Mouse (Mus musculus): ENCODE measurements at regions not wholly inside any gene's neighbourhood (a gene's known extent, or its start where the extent isn't known, plus 50 kb on each side); places are given as distances from the start of the nearest gene placed in this dataset.

DNA sequence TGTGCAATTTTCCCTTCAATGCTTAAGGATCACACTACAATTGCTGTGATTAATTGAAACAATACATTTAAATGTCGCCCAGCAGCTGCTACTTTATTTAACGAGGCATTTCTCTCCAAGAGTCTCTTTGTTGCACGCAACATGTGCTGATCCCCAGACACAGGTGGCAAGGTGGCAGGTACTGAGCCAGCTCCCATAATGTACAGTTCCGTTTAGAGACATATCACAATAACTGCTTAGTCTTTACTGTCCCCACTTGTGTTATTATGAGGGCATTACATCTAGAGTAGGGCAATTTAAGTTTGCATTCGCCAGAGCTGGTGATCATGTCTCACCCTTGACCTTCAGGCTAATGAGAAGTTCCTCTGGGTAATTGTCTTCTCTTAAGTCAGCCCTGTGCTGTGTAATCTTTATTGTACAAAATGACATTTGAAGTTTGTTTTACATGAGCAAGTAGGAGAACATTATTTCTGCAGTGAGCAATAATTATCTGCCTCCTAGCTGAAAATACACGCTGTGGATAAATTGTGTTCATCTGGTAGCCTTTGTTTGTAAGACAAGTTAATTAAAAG, 1005.7 kb upstream of the Nudt12 start:
- no peak overlapping the region for H3K4me2 ChIP-seq (ENCODE audit: low read depth, low read length)
- no peaks in the 10 kb centered on the region for H3K4me1 ChIP-seq (ENCODE audit: control insufficient read depth, insufficient read depth, low read length)
- WGBS = 55% methylated on average over 6 of the region's 6 CpGs
- H3K9me3 ChIP-seq (ENCODE audit: control insufficient read depth, low read length) = no peaks in the 10 kb centered on the region
- no peaks in the 10 kb centered on the region for H3K27me3 ChIP-seq (replicated peaks; ENCODE audit: control insufficient read depth, insufficient read depth, low read length)
- no peak overlapping the region for H3K9ac ChIP-seq (ENCODE audit: low read depth, low read length)
- no peak overlapping the region for H3K27ac ChIP-seq (replicated peaks; ENCODE audit: low read depth, low read length)
- no peaks in the 10 kb centered on the region for H3K36me3 ChIP-seq (ENCODE audit: control insufficient read depth, insufficient read depth, low read length)
- no peak overlapping the region for H3K4me3 ChIP-seq (ENCODE audit: low read depth, low read length)
- ATAC-seq (ENCODE audit: low read depth) = no peak
- DNase-seq (ENCODE audit: low spot score) = no peak

GRCm38 (mm10) chr17:59997952-59998351, 984.8 kb upstream of the Nudt12 start:
- Histone ChIP-seq H3K4me3 (ENCODE audit: low read depth, low read length) (no peak overlapping the region), H3K4me1 (ENCODE audit: control insufficient read depth, insufficient read depth, low read length) (no peaks in the 10 kb centered on the region), H3K27me3 (replicated peaks; ENCODE audit: control insufficient read depth, insufficient read depth, low read length) (no peaks in the 10 kb centered on the region), H3K4me2 (ENCODE audit: low read depth, low read length) (no peak overlapping the region), H3K27ac (replicated peaks; ENCODE audit: low read depth, low read length) (no peak overlapping the region), H3K9ac (ENCODE audit: low read depth, low read length) (no peak overlapping the region), H3K36me3 (ENCODE audit: control insufficient read depth, insufficient read depth, low read length) (no peaks in the 10 kb centered on the region), H3K9me3 (ENCODE audit: control insufficient read depth, low read length) (no peaks in the 10 kb centered on the region)
- WGBS = 68% methylated on average over 4 of the region's 4 CpGs
- ATAC-seq (ENCODE audit: low read depth) (no peak), DNase-seq (ENCODE audit: low spot score) (no peak)

DNA sequence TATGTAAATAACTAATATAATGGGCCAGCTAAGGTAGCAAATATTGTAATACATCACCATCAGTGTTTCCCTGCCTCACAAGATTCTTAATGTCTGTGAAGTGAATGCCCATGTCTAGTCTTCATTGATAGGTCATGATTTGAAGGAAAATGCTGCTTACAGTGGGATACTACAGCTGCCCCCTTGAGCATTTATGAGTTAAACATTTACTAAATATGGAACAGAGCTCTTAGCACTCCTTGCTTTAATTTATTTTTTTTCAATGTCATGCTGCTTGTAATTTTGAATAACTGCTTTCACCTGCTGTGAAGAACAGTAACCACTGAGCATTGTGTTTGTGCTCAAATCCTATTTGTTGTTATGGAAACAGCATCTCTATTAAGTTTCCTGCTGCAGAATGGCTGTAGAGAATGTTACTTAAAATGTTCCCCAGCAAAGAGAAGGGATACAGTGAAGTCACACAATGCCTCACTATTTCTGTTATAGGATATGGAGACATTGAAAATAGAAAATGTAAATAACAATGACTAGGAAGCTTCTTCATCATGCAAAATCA, 966.2 kb upstream of the Nudt12 start:
- ATAC-seq (ENCODE audit: low read depth) (no peak), DNase-seq (ENCODE audit: low spot score) (no peak)
- Histone ChIP-seq H3K36me3 (ENCODE audit: control insufficient read depth, insufficient read depth, low read length) (no peaks in the 10 kb centered on the region), H3K9me3 (ENCODE audit: control insufficient read depth, low read length) (no peaks in the 10 kb centered on the region), H3K9ac (ENCODE audit: low read depth, low read length) (no peak overlapping the region), H3K27ac (replicated peaks; ENCODE audit: low read depth, low read length) (no peak overlapping the region), H3K4me3 (ENCODE audit: low read depth, low read length) (no peak overlapping the region), H3K4me1 (ENCODE audit: control insufficient read depth, insufficient read depth, low read length) (no peaks in the 10 kb centered on the region), H3K4me2 (ENCODE audit: low read depth, low read length) (no peak overlapping the region), H3K27me3 (replicated peaks; ENCODE audit: control insufficient read depth, insufficient read depth, low read length) (no peaks in the 10 kb centered on the region)

- H3K27me3 ChIP-seq (replicated peaks; ENCODE audit: control insufficient read depth, insufficient read depth, low read length) = no peaks in the 10 kb centered on the region
- H3K4me1 ChIP-seq (ENCODE audit: control insufficient read depth, insufficient read depth, low read length) = no peaks in the 10 kb centered on the region
- DNase-seq (ENCODE audit: low spot score) (no peak), ATAC-seq (ENCODE audit: low read depth) (no peak)
- H3K4me2 ChIP-seq (ENCODE audit: low read depth, low read length) = no peak overlapping the region
- no peaks in the 10 kb centered on the region for H3K9me3 ChIP-seq (ENCODE audit: control insufficient read depth, low read length)
- no peak overlapping the region for H3K27ac ChIP-seq (replicated peaks; ENCODE audit: low read depth, low read length)
- H3K36me3 ChIP-seq (ENCODE audit: control insufficient read depth, insufficient read depth, low read length) = no peaks in the 10 kb centered on the region
- H3K9ac ChIP-seq (ENCODE audit: low read depth, low read length) = no peak overlapping the region
- H3K4me3 ChIP-seq (ENCODE audit: low read depth, low read length) = no peak overlapping the region
- WGBS = 93% methylated on average over 1 of the region's 1 CpGs
These were observed 964.1 kb upstream of the Nudt12 start for GRCm38 (mm10) chr17:59977136-59977770.

DNA sequence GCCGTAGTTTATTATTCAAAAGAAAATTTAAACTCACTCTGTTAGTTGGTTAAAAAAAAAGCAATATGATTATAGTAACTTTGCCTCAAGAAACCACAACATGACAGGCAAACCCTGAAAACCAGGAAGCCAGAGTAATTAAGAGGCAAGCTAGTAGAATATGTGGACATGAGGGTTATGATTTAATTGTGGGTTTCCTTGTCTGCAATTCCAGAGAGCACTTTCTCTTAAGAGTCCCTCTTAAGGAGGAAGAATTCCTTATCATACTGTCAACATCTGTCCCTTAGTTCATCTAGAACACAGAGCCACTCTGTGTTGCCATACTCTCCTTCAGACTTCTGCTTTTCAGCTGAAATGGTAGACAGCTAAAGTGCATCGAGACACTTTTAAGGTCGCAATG, 954.2 kb upstream of the Nudt12 start:
- ATAC-seq (ENCODE audit: low read depth) = no peak
- no peak overlapping the region for H3K4me3 ChIP-seq (ENCODE audit: low read depth, low read length)
- no peak overlapping the region for H3K9ac ChIP-seq (ENCODE audit: low read depth, low read length)
- no peaks in the 10 kb centered on the region for H3K36me3 ChIP-seq (ENCODE audit: control insufficient read depth, insufficient read depth, low read length)
- H3K27me3 ChIP-seq (replicated peaks; ENCODE audit: control insufficient read depth, insufficient read depth, low read length) = no peaks in the 10 kb centered on the region
- no peak overlapping the region for H3K4me2 ChIP-seq (ENCODE audit: low read depth, low read length)
- no peak overlapping the region for H3K27ac ChIP-seq (replicated peaks; ENCODE audit: low read depth, low read length)
- H3K9me3 ChIP-seq (ENCODE audit: control insufficient read depth, low read length) = no peaks in the 10 kb centered on the region
- WGBS = 72% methylated on average over 3 of the region's 3 CpGs
- no peaks in the 10 kb centered on the region for H3K4me1 ChIP-seq (ENCODE audit: control insufficient read depth, insufficient read depth, low read length)
- DNase-seq (ENCODE audit: low spot score) = peak; percentile 15

- H3K4me3 ChIP-seq (ENCODE audit: low read depth, low read length) = no peak overlapping the region
- ATAC-seq (ENCODE audit: low read depth) (no peak), DNase-seq (ENCODE audit: low spot score) (no peak)
- H3K4me1 ChIP-seq (ENCODE audit: control insufficient read depth, insufficient read depth, low read length) = no peaks in the 10 kb centered on the region
- H3K4me2 ChIP-seq (ENCODE audit: low read depth, low read length) = no peak overlapping the region
- 84% methylated on average over 4 of the region's 4 CpGs for WGBS
- no peak overlapping the region for H3K9ac ChIP-seq (ENCODE audit: low read depth, low read length)
- H3K27me3 ChIP-seq (replicated peaks; ENCODE audit: control insufficient read depth, insufficient read depth, low read length) = no peaks in the 10 kb centered on the region
- H3K9me3 ChIP-seq (ENCODE audit: control insufficient read depth, low read length) = no peaks in the 10 kb centered on the region
- H3K27ac ChIP-seq (replicated peaks; ENCODE audit: low read depth, low read length) = no peak overlapping the region
- H3K36me3 ChIP-seq (ENCODE audit: control insufficient read depth, insufficient read depth, low read length) = no peaks in the 10 kb centered on the region
These were observed 942.3 kb upstream of the Nudt12 start for GRCm38 (mm10) chr17:59955300-59956057.

DNA sequence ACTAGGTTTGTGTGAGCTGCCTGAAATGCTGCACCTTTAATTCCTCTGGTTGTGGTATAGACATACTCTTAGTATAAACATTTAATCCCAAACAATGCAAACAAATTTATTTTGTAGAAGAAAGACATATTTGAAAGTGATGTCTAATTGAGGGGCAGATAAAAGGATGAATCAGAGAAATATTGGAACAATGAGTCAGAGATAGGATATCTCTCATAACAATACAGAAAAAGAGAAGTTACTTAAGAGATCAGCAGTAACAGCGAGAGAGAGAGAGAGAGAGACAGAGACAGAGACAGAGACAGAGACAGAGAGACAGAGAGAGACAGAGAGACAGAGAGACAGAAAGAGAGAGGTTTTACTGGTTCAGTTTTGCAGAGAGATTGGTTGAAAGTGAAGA, 933.3 kb upstream of the Nudt12 start:
- 70% methylated on average over 1 of the region's 1 CpGs for WGBS
- Histone ChIP-seq H3K9ac (ENCODE audit: low read depth, low read length) (no peak overlapping the region), H3K27ac (replicated peaks; ENCODE audit: low read depth, low read length) (no peak overlapping the region), H3K27me3 (replicated peaks; ENCODE audit: control insufficient read depth, insufficient read depth, low read length) (no peaks in the 10 kb centered on the region), H3K9me3 (ENCODE audit: control insufficient read depth, low read length) (no peaks in the 10 kb centered on the region), H3K4me3 (ENCODE audit: low read depth, low read length) (no peak overlapping the region), H3K36me3 (ENCODE audit: control insufficient read depth, insufficient read depth, low read length) (no peaks in the 10 kb centered on the region), H3K4me1 (ENCODE audit: control insufficient read depth, insufficient read depth, low read length) (no peaks in the 10 kb centered on the region), H3K4me2 (ENCODE audit: low read depth, low read length) (no peak overlapping the region)
- DNase-seq (ENCODE audit: low spot score) (no peak), ATAC-seq (ENCODE audit: low read depth) (no peak)

DNA sequence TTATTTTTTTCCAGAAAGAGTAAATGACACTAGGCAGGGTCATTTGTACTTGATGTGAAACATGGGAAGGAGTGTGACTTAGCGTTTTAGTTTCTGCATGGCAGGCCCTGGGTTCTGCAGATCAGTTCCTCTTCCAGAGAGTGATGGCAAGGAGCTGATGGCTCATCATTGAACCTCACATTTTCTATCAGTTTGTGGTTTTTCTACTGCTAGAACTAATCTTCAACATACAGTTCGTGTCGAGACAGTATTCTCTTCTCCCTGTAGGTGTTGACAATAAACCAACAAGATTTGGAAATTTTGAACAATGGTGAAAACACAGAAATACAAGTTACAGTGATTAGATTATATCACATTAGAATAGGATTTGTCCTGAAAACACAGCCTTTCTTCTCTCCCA, 891.2 kb upstream of the Nudt12 start:
- Histone ChIP-seq H3K4me2 (ENCODE audit: low read depth, low read length) (no peak overlapping the region), H3K9ac (ENCODE audit: low read depth, low read length) (no peak overlapping the region), H3K27ac (replicated peaks; ENCODE audit: low read depth, low read length) (no peak overlapping the region), H3K4me3 (ENCODE audit: low read depth, low read length) (no peak overlapping the region), H3K36me3 (ENCODE audit: control insufficient read depth, insufficient read depth, low read length) (no peaks in the 10 kb centered on the region), H3K9me3 (ENCODE audit: control insufficient read depth, low read length) (no peaks in the 10 kb centered on the region), H3K4me1 (ENCODE audit: control insufficient read depth, insufficient read depth, low read length) (no peaks in the 10 kb centered on the region), H3K27me3 (replicated peaks; ENCODE audit: control insufficient read depth, insufficient read depth, low read length) (no peaks in the 10 kb centered on the region)
- DNase-seq (ENCODE audit: low spot score) (no peak), ATAC-seq (ENCODE audit: low read depth) (no peak)
- WGBS = 79% methylated on average over 3 of the region's 3 CpGs
